Mouse (Mus musculus): ENCODE data around the gene Nr2f2.

DNA sequence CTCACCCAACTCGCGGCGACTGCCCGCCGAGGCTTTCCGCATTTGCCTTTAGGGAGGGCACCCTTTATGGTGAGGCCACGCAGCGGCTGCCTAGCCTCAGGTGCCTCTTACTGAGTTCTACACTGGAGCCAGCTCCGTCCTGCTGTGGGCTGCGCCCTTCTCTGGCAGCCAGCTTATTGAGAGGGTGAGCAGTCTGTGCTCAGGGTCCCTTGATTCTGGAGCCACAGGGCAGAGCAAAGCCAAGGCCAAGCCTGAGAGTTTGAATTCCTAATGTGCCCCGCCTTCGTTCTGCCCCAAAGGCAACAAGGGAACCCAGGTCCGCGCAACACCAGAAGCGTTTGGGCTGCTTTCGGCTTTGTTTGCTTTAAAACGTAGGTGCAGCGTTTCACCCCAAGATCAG lies 41.2 kb downstream of the Nr2f2 start:
- TF ChIP-seq POLR2A (IDR thresholded peaks at IDR 0.05; ENCODE audit: borderline replicate concordance, extremely low read depth, low read depth, low read length), result no peak
- TF ChIP-seq CTCF (IDR thresholded peaks at IDR 0.05; ENCODE audit: insufficient read depth, low read length), result no peak

All from lung, adult 2 months (tissue).